Mouse (Mus musculus) heart, adult 2 months (tissue): ENCODE data around the gene Fkbp2.

Source experiments
- CTCF ChIP-seq: fragments of 200-600 bp; IDR thresholded peaks from 2 replicates; pipeline ENCODE4 v1.8.1; 2022; ENCODE audit warnings: antibody characterized with exemption, mild to moderate bottlenecking, moderate library complexity
- EP300 ChIP-seq: fragments of 200-500 bp; IDR thresholded peaks from 2 replicates; pipeline ENCODE4 v1.6.1; 2011; ENCODE audit warnings: low read depth, low read length, control low read depth; ENCODE audit not compliant: insufficient read depth
- POLR2A ChIP-seq: fragments of 200-500 bp; IDR thresholded peaks from 2 replicates; pipeline ENCODE4 v1.6.1; 2011; ENCODE audit warnings: mild to moderate bottlenecking, low read depth, low read length, control low read depth; ENCODE audit not compliant: insufficient read depth

DNA sequence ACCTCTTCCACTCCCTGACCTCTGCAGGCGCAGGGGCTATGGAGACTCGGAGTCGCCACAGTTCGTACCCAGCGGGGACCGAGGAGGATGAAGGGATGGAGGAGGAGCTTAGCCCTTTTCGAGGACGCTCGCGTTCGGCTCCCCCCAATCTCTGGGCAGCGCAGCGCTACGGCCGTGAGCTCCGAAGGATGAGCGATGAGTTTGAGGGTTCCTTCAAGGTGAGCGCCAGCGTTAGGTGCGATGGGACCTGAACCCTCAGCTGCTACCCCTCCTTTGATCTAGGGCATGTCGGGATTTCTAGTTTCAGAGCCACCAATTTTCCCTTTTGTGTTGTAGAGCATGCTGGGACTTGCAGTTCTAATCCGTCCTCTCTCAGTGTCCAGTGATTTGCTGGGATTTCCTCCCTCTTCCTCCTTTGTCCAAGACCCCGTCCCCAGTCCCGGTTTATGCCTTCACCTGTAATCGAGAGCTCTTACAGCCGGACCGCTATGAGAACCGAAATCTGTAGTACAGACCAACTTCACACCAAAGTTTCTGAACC lies 29.6 kb downstream of the Fkbp2 start:
- no peak for TF ChIP-seq CTCF
- TF ChIP-seq POLR2A: peak; percentile 73
- 0 out of 2 replicates have a peak, but pooled peaks have one; percentile 9 for TF ChIP-seq EP300
